Mouse (Mus musculus) embryonic facial prominence, embryonic 13.5 days (tissue): Measurements from ENCODE around the gene Crisp4. TPM values are rescaled to one million over a fixed set of nuclear protein-coding genes. Genes with fewer than 3 reads are reported as not detected.

ENCODE experiments used
- ATAC-seq: fragments of 200-750 bp; cut with Nextera tagmentation; 2 replicates; pipeline ENCODE4 v1.8.0; 2017; ENCODE audit warnings: low read depth; ENCODE audit not compliant: insufficient number of reproducible peaks, insufficient read depth, low FRiP score, low TSS enrichment
- H3K27ac ChIP-seq: fragments of 300-500 bp; sonication (generic); 2 replicates; pipeline ENCODE4 v1.5.1; 2015; ENCODE audit warnings: moderate library complexity, mild to moderate bottlenecking, inconsistent platforms
- H3K27me3 ChIP-seq: fragments of 300-500 bp; sonication (generic); 2 replicates; pipeline ENCODE4 v1.6.1; 2015; ENCODE audit warnings: mild to moderate bottlenecking, inconsistent platforms
- H3K36me3 ChIP-seq: fragments of 300-500 bp; sonication (generic); 2 replicates; pipeline ENCODE4 v1.6.1; 2015; ENCODE audit warnings: mild to moderate bottlenecking, inconsistent platforms
- H3K4me1 ChIP-seq: fragments of 300-500 bp; sonication (generic); 2 replicates; pipeline ENCODE4 v1.6.1; 2015; ENCODE audit warnings: inconsistent platforms
- H3K4me2 ChIP-seq: fragments of 300-500 bp; sonication (generic); 2 replicates; pipeline ENCODE4 v1.6.1; 2015; ENCODE audit warnings: moderate library complexity, mild to moderate bottlenecking, inconsistent platforms
- H3K4me3 ChIP-seq: fragments of 300-500 bp; sonication (generic); 2 replicates; pipeline ENCODE4 v1.5.1; 2015; ENCODE audit warnings: mild to moderate bottlenecking, inconsistent platforms
- H3K9ac ChIP-seq: fragments of 300-500 bp; sonication (generic); 2 replicates; pipeline ENCODE4 v1.6.1; 2015; ENCODE audit warnings: mild to moderate bottlenecking, inconsistent platforms
- H3K9me3 ChIP-seq: fragments of 300-500 bp; sonication (generic); 2 replicates; pipeline ENCODE4 v1.6.1; 2016; ENCODE audit warnings: inconsistent platforms
- WGBS: fragments of 180-500 bp; shearing (Covaris S2); methylation state at CpG from one replicate; pipeline ENCODE4 v1.1.7; 2015; ENCODE audit warnings: mixed read lengths; 5-methylcytosine and 5-hydroxymethylcytosine counted together
- polyA plus RNA-seq: library from polyadenylated mRNA; unstranded; fragments of >200 nt; fragmentation: Nextera tagmentation; extraction: Ambion mirVana; gene quantifications from 2 replicates; pipeline ENCODE4 v1.2.1, GENCODE M21; 2015

Gene Crisp4
- polyA plus RNA-seq, 1 experiment from 2014 or later: not detected

GRCm38 (mm10) chr1:18105866-18106529 is 39.7 kb downstream of the Crisp4 start:
- no peak overlapping the region for H3K9ac ChIP-seq
- H3K4me1 ChIP-seq: no peaks in the 10 kb centered on the region
- no peaks in the 10 kb centered on the region for H3K9me3 ChIP-seq
- H3K36me3 ChIP-seq: no peaks in the 10 kb centered on the region
- H3K27me3 ChIP-seq: no peaks in the 10 kb centered on the region
- H3K4me3 ChIP-seq: no peak overlapping the region
- no peak overlapping the region; the same call in 1 of the 2 replicates for H3K4me2 ChIP-seq
- no peak overlapping the region for H3K27ac ChIP-seq
- WGBS: 36% methylated on average over 5 of the region's 5 CpGs
- ATAC-seq: no peak

- no peak overlapping the region for H3K4me2 ChIP-seq
- WGBS: 71% methylated on average over 1 of the region's 1 CpGs
- no peaks in the 10 kb centered on the region for H3K4me1 ChIP-seq
- H3K27me3 ChIP-seq: no peaks in the 10 kb centered on the region
- H3K4me3 ChIP-seq: no peak overlapping the region
- no peaks in the 10 kb centered on the region for H3K9me3 ChIP-seq
- no peak overlapping the region for H3K9ac ChIP-seq
- H3K36me3 ChIP-seq: no peaks in the 10 kb centered on the region
- ATAC-seq: no peak
- H3K27ac ChIP-seq: no peak overlapping the region
Measured at GRCm38 (mm10) chr1:18105029-18105865, 40.5 kb downstream of the Crisp4 start.

Other genes starting within 250 kb of the Crisp4 start
- not detected in 2 replicates for gene Defb18, start 91.5 kb upstream of the Crisp4 start, polyA plus RNA-seq
- not detected in 2 replicates for gene Defb41, start 119.2 kb upstream of the Crisp4 start, polyA plus RNA-seq